Mouse (Mus musculus) liver, embryonic 11.5 days (tissue): Measurements from ENCODE around the gene Mical3. TPM values are rescaled to one million over a fixed set of nuclear protein-coding genes. Genes with fewer than 3 reads are reported as not detected.

Experiments
- ATAC-seq: fragments of 200-750 bp; cut with Nextera tagmentation; replicated peaks from 2 replicates; pipeline ENCODE4 v1.8.0; 2017; ENCODE audit warnings: moderate number of reproducible peaks, mild to moderate bottlenecking, moderate TSS enrichment, moderate library complexity; ENCODE audit not compliant: low FRiP score
- DNase-seq: peaks from one replicate; pipeline ENCODE4 v3.0.0-alpha.2; 2017; ENCODE audit warnings: low spot score
- H3K27ac ChIP-seq: fragments of 300-500 bp; sonication (generic); 2 replicates; pipeline ENCODE4 v1.5.1; 2014; ENCODE audit warnings: mild to moderate bottlenecking, low read depth, low read length, control low read depth
- H3K27me3 ChIP-seq: fragments of 300-500 bp; sonication (generic); replicated peaks from 2 replicates; pipeline ENCODE4 v1.6.1; 2014; ENCODE audit warnings: low read length, mixed read lengths; ENCODE audit not compliant: control insufficient read depth, insufficient read depth
- H3K36me3 ChIP-seq: fragments of 300-500 bp; sonication (generic); 2 replicates; pipeline ENCODE4 v1.6.1; 2014; ENCODE audit warnings: mild to moderate bottlenecking, low read length, moderate library complexity, mixed read lengths; ENCODE audit not compliant: control insufficient read depth, insufficient read depth
- H3K4me1 ChIP-seq: fragments of 300-500 bp; sonication (generic); replicated peaks from 2 replicates; pipeline ENCODE4 v1.6.1; 2014; ENCODE audit warnings: low read length, mixed read lengths; ENCODE audit not compliant: control insufficient read depth, insufficient read depth
- H3K4me2 ChIP-seq: fragments of 300-500 bp; sonication (generic); 2 replicates; pipeline ENCODE4 v1.6.1; 2014; ENCODE audit warnings: mild to moderate bottlenecking, control low read depth, moderate library complexity
- H3K4me3 ChIP-seq: fragments of 300-500 bp; sonication (generic); 2 replicates; pipeline ENCODE4 v1.5.1; 2014; ENCODE audit warnings: low read depth, low read length, control low read depth
- H3K9ac ChIP-seq: fragments of 300-500 bp; sonication (generic); 2 replicates; pipeline ENCODE4 v1.6.1; 2014; ENCODE audit warnings: low read depth, low read length, control low read depth
- H3K9me3 ChIP-seq: fragments of 300-500 bp; sonication (generic); 2 replicates; pipeline ENCODE4 v1.6.1; 2016; ENCODE audit warnings: low read length, inconsistent platforms, mixed read lengths; ENCODE audit not compliant: control insufficient read depth
- WGBS: fragments of 180-500 bp; shearing (Covaris S2); extraction: QIAGEN DNeasy Blood & Tissue Kit; methylation state at CpG from one replicate; pipeline ENCODE4 v1.1.7; 2014; 5-methylcytosine and 5-hydroxymethylcytosine counted together
- polyA plus RNA-seq: library from polyadenylated mRNA; unstranded; fragments of >200 nt; fragmentation: Nextera tagmentation; extraction: Ambion mirVana; gene quantifications from 2 replicates; pipeline ENCODE4 v1.2.1, GENCODE M21; 2014

The Mical3 gene
- polyA plus RNA-seq, 1 experiment from 2014 or later = 20.2 TPM

- Histone ChIP-seq H3K4me3 (no peak overlapping the region), H3K4me1 (peaks cover 66% of the 10 kb centered on the region), H3K27ac (no peak overlapping the region), H3K36me3 (no peaks in the 10 kb centered on the region; the same call in 1 of the 2 replicates), H3K27me3 (no peaks in the 10 kb centered on the region), H3K9me3 (no peaks in the 10 kb centered on the region), H3K9ac (no peak overlapping the region), H3K4me2 (no peak overlapping the region)
- ATAC-seq (no peak), DNase-seq (no peak)
- WGBS = 72% methylated on average over 11 of the region's 11 CpGs
Observed at GRCm38 (mm10) chr6:121067426-121068086, 63.2 kb downstream of the Mical3 start.

DNA sequence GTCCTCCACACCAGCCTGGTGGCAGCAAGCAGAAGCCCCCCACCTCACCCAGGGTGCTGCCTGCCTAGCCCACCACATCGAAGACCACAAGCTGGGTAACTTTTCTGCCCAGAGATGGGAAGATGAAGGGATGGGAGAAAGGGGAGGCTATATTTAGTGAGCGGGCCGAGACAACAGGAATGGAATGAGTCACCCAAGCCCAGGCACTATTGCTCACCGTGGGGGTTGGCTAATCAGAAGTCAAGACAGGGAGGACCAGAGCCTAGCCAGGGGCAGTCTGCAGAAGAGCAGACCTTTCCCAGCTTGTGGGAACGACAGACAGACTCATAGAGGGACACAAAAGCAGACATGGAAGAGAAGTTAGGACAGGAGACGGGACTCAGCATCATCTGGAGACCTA lies 64.0 kb downstream of the Mical3 start:
- WGBS = 50% methylated on average over 6 of the region's 6 CpGs
- H3K27me3 ChIP-seq = no peaks in the 10 kb centered on the region
- H3K9me3 ChIP-seq = no peaks in the 10 kb centered on the region
- H3K4me2 ChIP-seq = no peak overlapping the region
- no peak overlapping the region for H3K27ac ChIP-seq
- no peak overlapping the region for H3K9ac ChIP-seq
- no peak overlapping the region for H3K4me3 ChIP-seq
- H3K36me3 ChIP-seq = no peaks in the 10 kb centered on the region; the same call in 1 of the 2 replicates
- H3K4me1 ChIP-seq = peaks cover 63% of the 10 kb centered on the region
- DNase-seq (no peak), ATAC-seq (no peak)

- no peaks in the 10 kb centered on the region for H3K27me3 ChIP-seq
- H3K9ac ChIP-seq = no peak overlapping the region
- no peak overlapping the region for H3K4me3 ChIP-seq
- DNase-seq (no peak), ATAC-seq (no peak)
- no peak overlapping the region for H3K27ac ChIP-seq
- 55% methylated on average over 17 of the region's 17 CpGs for WGBS
- H3K9me3 ChIP-seq = no peaks in the 10 kb centered on the region
- peaks cover 51% of the 10 kb centered on the region for H3K4me1 ChIP-seq
- H3K4me2 ChIP-seq = peak overlapping the region; percentile 21; the same call in 1 of the 2 replicates
- no peaks in the 10 kb centered on the region; the same call in 1 of the 2 replicates for H3K36me3 ChIP-seq
Observed at GRCm38 (mm10) chr6:121064356-121065015, 66.3 kb downstream of the Mical3 start.

- WGBS = 67% methylated on average over 8 of the region's 8 CpGs
- ATAC-seq (no peak), DNase-seq (no peak)
- Histone ChIP-seq H3K4me3 (no peak overlapping the region), H3K4me2 (no peak overlapping the region), H3K4me1 (peaks cover 44% of the 10 kb centered on the region), H3K9me3 (no peaks in the 10 kb centered on the region), H3K9ac (no peak overlapping the region), H3K27me3 (no peaks in the 10 kb centered on the region), H3K27ac (no peak overlapping the region), H3K36me3 (no peaks in the 10 kb centered on the region; the same call in 1 of the 2 replicates)
Observed at GRCm38 (mm10) chr6:121063771-121064170, 67.0 kb downstream of the Mical3 start.

GRCm38 (mm10) chr6:121062891-121063408 lies 67.8 kb downstream of the Mical3 start:
- H3K4me2 ChIP-seq = no peak overlapping the region
- H3K27me3 ChIP-seq = no peaks in the 10 kb centered on the region
- whole genome bisulfite sequencing = 85% methylated on average over 17 of the region's 17 CpGs
- no peak overlapping the region for H3K9ac ChIP-seq
- ATAC-seq (no peak), DNase-seq (no peak)
- no peak overlapping the region for H3K27ac ChIP-seq
- peaks cover 40% of the 10 kb centered on the region for H3K4me1 ChIP-seq
- H3K4me3 ChIP-seq = no peak overlapping the region
- H3K36me3 ChIP-seq = no peaks in the 10 kb centered on the region; the same call in 1 of the 2 replicates
- no peaks in the 10 kb centered on the region for H3K9me3 ChIP-seq

DNA sequence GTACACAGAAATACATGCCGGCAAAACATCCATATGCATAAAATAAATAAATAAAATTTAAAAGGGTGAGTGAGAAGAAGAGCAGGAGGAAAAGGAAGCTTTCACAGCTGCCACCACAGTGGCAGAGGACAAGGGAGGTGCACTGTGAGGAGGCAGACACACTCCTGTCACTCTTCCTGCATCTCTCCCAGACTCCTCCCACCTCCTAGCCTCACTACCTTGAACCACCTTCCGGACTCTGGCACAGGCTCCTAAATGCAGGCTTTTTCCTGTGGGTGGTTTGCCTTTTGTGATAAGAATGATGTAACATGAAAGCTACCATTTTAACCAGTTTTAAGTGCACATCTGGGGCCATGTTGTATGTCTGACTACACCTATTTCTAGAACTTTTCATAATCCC lies 72.8 kb downstream of the Mical3 start:
- peaks cover 22% of the 10 kb centered on the region for H3K4me1 ChIP-seq
- no peaks in the 10 kb centered on the region for H3K9me3 ChIP-seq
- ATAC-seq = no peak
- no peak for DNase-seq
- H3K4me2 ChIP-seq = no peak overlapping the region
- no peaks in the 10 kb centered on the region for H3K36me3 ChIP-seq
- no peak overlapping the region for H3K4me3 ChIP-seq
- no peaks in the 10 kb centered on the region for H3K27me3 ChIP-seq
- H3K9ac ChIP-seq = no peak overlapping the region
- H3K27ac ChIP-seq = no peak overlapping the region
- 71% methylated on average over 2 of the region's 2 CpGs for WGBS

DNA sequence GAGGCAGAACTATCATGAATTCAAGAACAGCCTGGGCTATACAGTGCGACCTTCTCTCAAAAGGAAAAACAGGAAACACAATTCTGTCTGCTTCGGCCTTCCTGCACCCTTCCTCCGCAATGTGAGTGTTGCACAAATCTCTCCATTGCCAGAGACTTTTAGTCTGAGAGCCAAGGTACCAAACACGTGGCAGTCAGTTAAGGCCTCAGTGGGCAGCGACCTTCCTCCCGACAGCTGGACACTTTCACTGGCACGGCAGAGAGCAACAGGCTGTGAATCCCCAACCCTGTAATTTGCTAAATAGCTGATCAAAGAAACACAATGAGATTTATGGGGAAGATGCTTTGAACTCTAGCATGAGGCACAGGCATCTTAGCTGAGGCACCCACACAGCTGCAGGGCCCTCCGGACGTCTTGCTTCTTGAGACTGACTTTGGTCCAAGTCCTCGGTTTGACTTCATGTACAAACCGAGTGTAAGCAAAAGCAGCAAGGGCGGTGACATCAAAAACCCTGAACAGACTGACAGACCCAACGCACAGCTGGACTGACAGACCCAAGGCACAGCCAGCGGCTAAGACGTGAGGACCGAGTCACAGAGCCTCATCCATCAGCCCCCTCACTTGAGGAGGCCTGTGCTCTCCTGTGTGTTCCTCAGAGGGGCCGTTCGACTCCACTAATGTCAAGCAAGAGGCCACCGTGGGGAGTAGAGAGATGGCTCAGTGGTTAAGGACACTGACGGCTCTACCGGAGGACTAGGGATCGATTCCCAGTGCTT lies 73.4 kb downstream of the Mical3 start:
- Histone ChIP-seq H3K4me2 (no peak overlapping the region), H3K4me3 (no peak overlapping the region), H3K27me3 (no peaks in the 10 kb centered on the region), H3K4me1 (peaks cover 28% of the 10 kb centered on the region), H3K27ac (no peak overlapping the region), H3K36me3 (no peaks in the 10 kb centered on the region), H3K9ac (no peak overlapping the region), H3K9me3 (no peaks in the 10 kb centered on the region)
- ATAC-seq = no peak
- DNase-seq = no peak
- WGBS = 79% methylated on average over 22 of the region's 22 CpGs

DNA sequence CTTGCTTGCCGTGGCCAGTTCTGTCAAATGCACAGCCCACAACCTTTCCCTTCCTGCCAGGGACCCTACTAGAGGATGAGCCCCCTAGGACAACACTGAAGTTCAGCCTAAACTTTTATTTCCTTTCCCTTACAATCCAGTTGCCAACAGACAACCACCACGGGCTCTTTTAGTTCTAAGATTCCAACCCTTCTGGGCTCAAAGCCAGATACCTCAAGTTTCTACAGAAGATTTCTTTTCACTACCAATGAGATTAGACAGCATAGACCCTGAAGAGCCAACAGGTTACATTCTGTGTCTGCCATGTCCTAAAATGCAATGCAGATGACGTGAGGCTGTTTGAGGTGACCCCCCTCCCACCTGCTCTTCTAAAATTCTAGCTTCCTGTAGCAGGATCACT lies 75.3 kb downstream of the Mical3 start:
- H3K4me1 ChIP-seq = peaks cover 38% of the 10 kb centered on the region
- no peaks in the 10 kb centered on the region for H3K9me3 ChIP-seq
- DNase-seq (no peak), ATAC-seq (no peak)
- H3K27me3 ChIP-seq = no peaks in the 10 kb centered on the region
- H3K36me3 ChIP-seq = no peaks in the 10 kb centered on the region
- no peak overlapping the region for H3K9ac ChIP-seq
- WGBS = 68% methylated on average over 3 of the region's 3 CpGs
- no peak overlapping the region for H3K4me2 ChIP-seq
- H3K4me3 ChIP-seq = no peak overlapping the region
- H3K27ac ChIP-seq = no peak overlapping the region
